Mouse (Mus musculus) CH12.LX (cell line): ENCODE measurements around the gene Mief2. TPM values are rescaled to one million over a fixed set of nuclear protein-coding genes. Genes with fewer than 3 reads are reported as not detected.

Experiments
- DNase-seq: peaks from one replicate; pipeline ENCODE4 v3.0.0-alpha.2; 2013; ENCODE audit errors: extremely low read depth
- H3K27ac ChIP-seq: 2 replicates; pipeline ENCODE4 v1.5.1; 2012; ENCODE audit warnings: low read depth, mild to moderate bottlenecking, control low read depth, moderate library complexity; ENCODE audit not compliant: insufficient read depth
- H3K27me3 ChIP-seq: replicated peaks from 2 replicates; pipeline ENCODE3; 2012; ENCODE audit warnings: inconsistent platforms
- H3K36me3 ChIP-seq, 2 experiments: replicated peaks in 1 of 2; 2 replicates each; pipeline versions ENCODE3 to v1.6.1; 2012; ENCODE audit warnings: inconsistent platforms in 1 of 2, low read length in 1 of 2, mild to moderate bottlenecking in 1 of 2, mixed read lengths in 1 of 2, moderate library complexity in 1 of 2; ENCODE audit not compliant: control insufficient read depth in 1 of 2, insufficient read depth in 1 of 2
- H3K4me1 ChIP-seq, 2 experiments: 2 replicates each; pipeline ENCODE4 v1.6.1; 2012; ENCODE audit warnings: inconsistent platforms in 1 of 2, moderate library complexity in 1 of 2; ENCODE audit not compliant: insufficient read depth in 2 of 2, control insufficient read depth in 1 of 2
- H3K4me2 ChIP-seq: 2 replicates; pipeline ENCODE4 v1.6.1; 2012; ENCODE audit warnings: low read depth, mild to moderate bottlenecking, control low read depth; ENCODE audit not compliant: poor library complexity, insufficient read depth, severe bottlenecking
- H3K4me3 ChIP-seq, 3 experiments: fragments of 150-350 bp in 1 of 3; sonication (generic) in 1 of 3; replicated peaks in 1 of 3; 2 replicates each; pipeline versions ENCODE3 to v1.5.1; 2011 to 2012; ENCODE audit warnings: low read depth in 2 of 3, low read length in 2 of 3, mild to moderate bottlenecking in 2 of 3, moderate library complexity in 2 of 3, control low read depth in 1 of 3, improper control_type of control experiment in 1 of 3, inconsistent platforms in 1 of 3, mixed read lengths in 1 of 3; ENCODE audit not compliant: poor library complexity in 1 of 3
- H3K79me2 ChIP-seq: replicated peaks from 2 replicates; pipeline ENCODE4 v1.6.1; 2012; ENCODE audit warnings: mild to moderate bottlenecking, moderate library complexity; ENCODE audit not compliant: control insufficient read depth, poor library complexity, insufficient read depth, severe bottlenecking; ENCODE audit errors: extremely low read depth
- H3K9ac ChIP-seq: 2 replicates; pipeline ENCODE4 v1.6.1; 2012; ENCODE audit warnings: low read depth, mild to moderate bottlenecking, control low read depth, moderate library complexity; ENCODE audit not compliant: insufficient read depth
- H3K9me3 ChIP-seq: replicated peaks from 2 replicates; pipeline ENCODE3; 2012; ENCODE audit warnings: low read length, inconsistent platforms, mixed read lengths
- BHLHE40 ChIP-seq: IDR thresholded peaks from 2 replicates; pipeline ENCODE4 v1.6.1; 2011; ENCODE audit warnings: mild to moderate bottlenecking, low read depth, low read length, improper control_type of control experiment
- CHD1 ChIP-seq: IDR thresholded peaks from 2 replicates; pipeline ENCODE4 v1.6.1; 2012; ENCODE audit warnings: low read depth, low read length, improper control_type of control experiment, inconsistent platforms
- CHD2 ChIP-seq: IDR thresholded peaks from 2 replicates; pipeline ENCODE4 v1.6.1; 2011; ENCODE audit warnings: low read length, improper control_type of control experiment
- CTCF ChIP-seq, 2 experiments: IDR thresholded peaks in 1 of 2; conservative IDR thresholded peaks in 1 of 2; 2 replicates each; pipeline ENCODE4 v1.5.1; 2011 to 2012; ENCODE audit warnings: low read depth in 2 of 2, low read length in 2 of 2, improper control_type of control experiment in 1 of 2, inconsistent platforms in 1 of 2, mild to moderate bottlenecking in 1 of 2, moderate library complexity in 1 of 2
- ELF1 ChIP-seq: IDR thresholded peaks from 2 replicates; pipeline ENCODE4 v1.6.1; 2014; ENCODE audit warnings: low read depth, mild to moderate bottlenecking, inconsistent platforms, low read length, improper control_type of control experiment
- ETS1 ChIP-seq: conservative IDR thresholded peaks from 2 replicates; pipeline ENCODE4 v1.6.1; 2012; ENCODE audit warnings: low read depth, mild to moderate bottlenecking, inconsistent platforms, low read length, improper control_type of control experiment, moderate library complexity
- IRF4 ChIP-seq: IDR thresholded peaks from 2 replicates; pipeline ENCODE4 v1.6.1; 2014; ENCODE audit warnings: low read depth, mild to moderate bottlenecking, inconsistent platforms, low read length, improper control_type of control experiment
- JUN ChIP-seq: IDR thresholded peaks from 2 replicates; pipeline ENCODE4 v1.6.1; 2011; ENCODE audit warnings: low read depth, mild to moderate bottlenecking, low read length, improper control_type of control experiment, moderate library complexity; ENCODE audit not compliant: insufficient read depth
- NELFE ChIP-seq: IDR thresholded peaks from 2 replicates; pipeline ENCODE4 v1.6.1; 2011; ENCODE audit warnings: low read depth, low read length, improper control_type of control experiment
- POLR2A ChIP-seq: IDR thresholded peaks from 2 replicates; pipeline ENCODE4 v1.6.1; 2011; ENCODE audit warnings: low read depth, mild to moderate bottlenecking, improper control_type of control experiment, low read length
- SMC3 ChIP-seq: IDR thresholded peaks from 2 replicates; pipeline ENCODE4 v1.6.1; 2011; ENCODE audit warnings: low read depth, low read length, improper control_type of control experiment
- UBTF ChIP-seq: IDR thresholded peaks from 2 replicates; pipeline ENCODE4 v1.6.1; 2012; ENCODE audit warnings: low read depth, mild to moderate bottlenecking, inconsistent platforms, low read length, improper control_type of control experiment, moderate library complexity
- ZC3H11A ChIP-seq: IDR thresholded peaks from 2 replicates; pipeline ENCODE4 v1.6.1; 2012; ENCODE audit warnings: low read depth, mild to moderate bottlenecking, inconsistent platforms, low read length, improper control_type of control experiment
- ZKSCAN1 ChIP-seq: IDR thresholded peaks from 2 replicates; pipeline ENCODE4 v1.6.1; 2012; ENCODE audit warnings: low read depth, inconsistent platforms, low read length, improper control_type of control experiment, borderline replicate concordance
- dilution Hi-C: fragments of 300-500 bp; cut with MboI; formaldehyde crosslinking; loops from 2 replicates; pipeline ENCODE4 v1.14.3; 2020; ENCODE audit warnings: low sequenced_read_pairs; ENCODE audit not compliant: extremely low pct_unique_long_range_greater_than_20kb, extremely low pct_ligation_motif_present
- in situ Hi-C: fragments of 300-500 bp; cut with MboI; formaldehyde crosslinking; loops from 3 replicates; pipeline ENCODE4 v1.14.3; 2019; ENCODE audit warnings: low sequenced_read_pairs, low pct_ligation_motif_present, low pct_unique_long_range_greater_than_20kb, mixed read lengths
- polyA plus RNA-seq: library from polyadenylated mRNA; unstranded; fragments of >175 nt; gene quantifications from 2 replicates; pipeline ENCODE4 v1.2.1, GENCODE M21; 2012; ENCODE audit warnings: low read depth; ENCODE audit not compliant: insufficient read length
- total RNA-seq, 2 experiments: library from RNA; depleted of rRNA; stranded (reverse); fragments of 300-350 nt in 1 of 2; fragments of >200 nt in 1 of 2; gene quantifications; 2 replicates each; pipeline ENCODE4 v1.2.3; 2012 to 2014

Mief2 gene
- total and polyA plus RNA-seq, 3 experiments, result 6.8 to 12.7 (median 10.9) TPM

DNA sequence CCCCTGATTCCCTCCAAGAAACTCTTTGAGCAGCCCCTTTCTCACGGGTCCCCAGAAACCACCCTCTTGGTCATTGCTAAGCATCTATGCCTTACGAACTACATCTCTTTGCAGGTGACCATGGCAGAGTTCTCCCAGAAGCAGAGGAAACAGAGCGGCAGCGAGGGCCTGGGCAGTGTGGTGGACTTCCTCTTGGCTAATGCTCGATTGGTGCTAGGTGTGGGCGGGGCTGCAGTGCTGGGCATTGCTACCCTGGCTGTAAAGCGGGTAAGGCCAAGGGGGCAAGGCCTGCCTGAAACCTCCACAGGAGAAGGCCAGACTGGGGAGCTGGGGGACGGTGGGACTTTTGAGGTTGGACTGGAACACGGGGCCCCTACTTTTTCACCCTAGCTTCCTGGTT, 2.0 kb downstream of the Mief2 start:
- in situ Hi-C loops, result no loop called here
- H3K9ac ChIP-seq, result no peak overlapping the region

DNA sequence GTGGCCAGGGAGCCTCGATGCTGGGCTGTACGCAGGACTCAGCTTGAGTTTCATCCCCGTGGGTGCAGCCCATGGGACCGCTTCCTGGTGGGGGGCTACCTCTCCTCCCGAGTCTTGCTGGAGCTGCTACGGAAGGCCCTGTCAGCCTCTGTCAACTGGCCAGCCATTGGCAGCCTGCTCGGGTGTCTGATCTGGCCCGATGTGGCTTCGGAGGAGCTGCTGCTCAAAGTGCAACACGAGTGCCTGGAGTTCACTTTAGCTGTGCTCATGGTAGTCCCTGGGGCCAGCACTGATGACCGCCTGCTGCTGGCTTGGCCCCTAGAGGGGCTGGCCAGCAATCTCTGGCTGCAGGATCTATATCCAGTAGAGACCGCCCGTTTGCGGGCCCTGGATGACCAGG, 3.1 kb downstream of the Mief2 start:
- Histone ChIP-seq H3K9me3 (no peaks in the 10 kb centered on the region), H3K79me2 (peaks cover 1% of the 10 kb centered on the region; the same call in 1 of the 2 replicates), H3K36me3 (peaks cover 26 to 55% of the 10 kb centered on the region in 2 experiments), H3K4me1 (peaks cover 12 to 49% of the 10 kb centered on the region in 2 experiments), H3K27me3 (no peaks in the 10 kb centered on the region), H3K27ac (no peak overlapping the region), H3K4me3 (no peak overlapping the region)
- no peak for TF ChIP-seq ELF1
- no peak for TF ChIP-seq SMC3
- TF ChIP-seq UBTF, result no peak
- no peak for TF ChIP-seq CHD1
- TF ChIP-seq, all 38 proteins: peak for 0
- H3K4me2 ChIP-seq, result no peak overlapping the region
- dilution Hi-C loops (no loop called here), in situ Hi-C loops (no loop called here)
- H3K9ac ChIP-seq, result no peak overlapping the region
- DNase-seq, result no peak

More for the DNA sequence above, 2.0 kb downstream of the Mief2 start:
- TF ChIP-seq CHD2 (no peak), JUN (no peak), NELFE (no peak)
- peaks cover 22 to 51% of the 10 kb centered on the region in 2 experiments for H3K36me3 ChIP-seq
- H3K4me2 ChIP-seq, result no peak overlapping the region
- no peak for DNase-seq
- peaks cover 17 to 54% of the 10 kb centered on the region in 2 experiments for H3K4me1 ChIP-seq
- H3K79me2 ChIP-seq, result peaks cover 6% of the 10 kb centered on the region; the same call in 1 of the 2 replicates
- H3K9me3 ChIP-seq, result no peaks in the 10 kb centered on the region
- no peaks in the 10 kb centered on the region for H3K27me3 ChIP-seq
- no peak overlapping the region for H3K27ac ChIP-seq
- no peak overlapping the region for H3K4me3 ChIP-seq
- dilution Hi-C loops, result no loop called here

DNA sequence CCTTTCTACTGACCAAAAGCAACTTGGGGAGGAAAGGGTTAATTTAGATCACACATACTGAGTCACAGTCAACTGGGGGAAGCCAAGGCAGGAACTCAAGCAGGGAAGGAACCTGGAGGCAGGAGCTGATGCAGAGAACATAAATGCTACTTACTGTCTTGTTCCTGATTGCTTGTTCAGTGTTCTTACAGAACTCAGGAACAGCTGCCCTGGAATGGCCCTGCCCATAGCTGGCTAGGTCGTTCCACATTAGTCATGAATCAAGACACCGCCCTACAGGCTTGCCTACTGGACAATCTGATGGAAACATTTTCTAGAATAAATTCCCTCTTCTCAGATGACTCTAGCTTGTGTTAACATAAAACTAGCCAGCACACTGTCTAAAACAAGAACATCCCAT, 6.0 kb downstream of the Mief2 start:
- Histone ChIP-seq H3K4me3 (no peak overlapping the region), H3K4me1 (peaks cover 9 to 35% of the 10 kb centered on the region in 2 experiments), H3K79me2 (no peaks in the 10 kb centered on the region), H3K27me3 (no peaks in the 10 kb centered on the region), H3K4me2 (no peak overlapping the region), H3K9ac (no peak overlapping the region), H3K36me3 (peaks cover 35 to 75% of the 10 kb centered on the region in 2 experiments), H3K27ac (no peak overlapping the region), H3K9me3 (peaks cover 5% of the 10 kb centered on the region)
- DNase-seq, result no peak
- dilution Hi-C loops (no loop called here), in situ Hi-C loops (no loop called here)
- no peak for TF ChIP-seq ETS1
- TF ChIP-seq ZC3H11A, result no peak
- TF ChIP-seq BHLHE40, result no peak
- no peak for TF ChIP-seq ZKSCAN1
- TF ChIP-seq JUN, result no peak
- no peak for TF ChIP-seq POLR2A
- no peak for TF ChIP-seq IRF4
- TF ChIP-seq CTCF (conservative IDR thresholded peaks at IDR 0.05 in 1 of 2, IDR thresholded peaks at IDR 0.05 in 1 of 2; ENCODE audit: low read depth in 2 of 2, low read length in 2 of 2), result no peak
